Mouse (Mus musculus) liver, embryonic 14.5 days (tissue): ENCODE results near the gene Eya4.
A peak's percentile ranks its signal among the peaks of the same experiment; 100 is the strongest.

Experiments used
- CTCF ChIP-seq: IDR thresholded peaks from 2 replicates; pipeline ENCODE4 v1.5.1; 2016; ENCODE audit warnings: antibody characterized with exemption, low read depth, control low read depth
- EP300 ChIP-seq: IDR thresholded peaks from 2 replicates; pipeline ENCODE4 v1.6.1; 2016; ENCODE audit warnings: antibody characterized with exemption, low read depth

- peak; percentile 72 for TF ChIP-seq CTCF
- no peak for TF ChIP-seq EP300
Measured at GRCm38 (mm10) chr10:23150401-23150800, 200.2 kb downstream of the Eya4 start.
